10 mouse cellular contexts compared by ENCODE assay signal in genomic region chr11:62813970-62814624, GRCm38 (mm10).
DNase-seq lines count a peak whose midpoint lies in the region.
"Had no signal": no experiment of that assay in that cellular context is flagged by ENCODE, and none has a peak within 500 bp of the region (broad histone marks: within the 10 kb centered on the region; RNA-seq: fewer than 3 reads in every experiment).

No protein-coding gene starts in this region.

- DNase-seq in 3134 (ENCODE audit: extremely low read depth, insufficient read length, low spot score) = peak; percentile 67
- peak; percentile 46 for DNase-seq in 416B (ENCODE audit: low read depth)
- DNase-seq in kidney, postnatal 10 days = peak; percentile 33
- peak; percentile 61 for DNase-seq in lung, postnatal 10 days
- no peak for DNase-seq in yolk sac, embryonic 10.5 days (ENCODE audit: low spot score)
- no peak for DNase-seq in testis, postnatal 14 days (ENCODE audit: low spot score)
- DNase-seq in ovary, postnatal 14 days (ENCODE audit: low spot score) = no peak
- DNase-seq: adrenal gland, postnatal 25 days; midbrain, embryonic 14.5 days; thymus, adult 2 months had no signal

Comparison
In these comparisons a context has a peak if more than half of its experiments do, and no peak if none do; other contexts are left out.
1. DNase-seq: peak in 3134 (single experiment), 416B (single experiment), kidney, postnatal 10 days (single experiment) and lung, postnatal 10 days (single experiment); none in yolk sac, embryonic 10.5 days (single experiment), testis, postnatal 14 days (single experiment) and ovary, postnatal 14 days (single experiment).